Mouse (Mus musculus) hindbrain, embryonic 10.5 days (tissue): ENCODE results near the gene Gpc6. TPM values are rescaled to one million over a fixed set of nuclear protein-coding genes. Genes with fewer than 3 reads are reported as not detected.
A peak's percentile ranks its signal among the peaks of the same experiment; 100 is the strongest.

Experiments used
- DNase-seq: peaks from one replicate; pipeline ENCODE4 v3.0.0-alpha.2; 2017; ENCODE audit warnings: low spot score
- H3K27ac ChIP-seq: fragments of 300-500 bp; sonication (generic); 2 replicates; pipeline ENCODE4 v1.5.1; 2016; ENCODE audit warnings: mild to moderate bottlenecking, moderate library complexity
- H3K27me3 ChIP-seq: fragments of 300-500 bp; sonication (generic); 2 replicates; pipeline ENCODE4 v1.6.1; 2016; ENCODE audit warnings: mild to moderate bottlenecking; ENCODE audit not compliant: poor library complexity, insufficient read depth, severe bottlenecking
- H3K36me3 ChIP-seq: fragments of 300-500 bp; sonication (generic); 2 replicates; pipeline ENCODE4 v1.6.1; 2016; ENCODE audit warnings: mild to moderate bottlenecking, moderate library complexity
- H3K4me1 ChIP-seq: fragments of 300-500 bp; sonication (generic); replicated peaks from 2 replicates; pipeline ENCODE4 v1.6.1; 2016; ENCODE audit warnings: mild to moderate bottlenecking
- H3K4me3 ChIP-seq: fragments of 300-500 bp; sonication (generic); 2 replicates; pipeline ENCODE4 v1.5.1; 2016; ENCODE audit warnings: mild to moderate bottlenecking, moderate library complexity
- H3K9me3 ChIP-seq: fragments of 300-500 bp; sonication (generic); 2 replicates; pipeline ENCODE4 v1.6.1; 2016; ENCODE audit warnings: mild to moderate bottlenecking, moderate library complexity
- WGBS: fragments of 180-500 bp; shearing (Covaris S2); methylation state at CpG from one replicate; pipeline ENCODE4 v1.1.7; 2016; 5-methylcytosine and 5-hydroxymethylcytosine counted together
- polyA plus RNA-seq: library from polyadenylated mRNA; unstranded; fragments of >200 nt; fragmentation: Nextera tagmentation; extraction: Ambion mirVana; gene quantifications from 2 replicates; pipeline ENCODE4 v1.2.1, GENCODE M21; 2016

Gene Gpc6
- polyA plus RNA-seq, 1 experiment from 2014 or later = 34.3 TPM

DNA sequence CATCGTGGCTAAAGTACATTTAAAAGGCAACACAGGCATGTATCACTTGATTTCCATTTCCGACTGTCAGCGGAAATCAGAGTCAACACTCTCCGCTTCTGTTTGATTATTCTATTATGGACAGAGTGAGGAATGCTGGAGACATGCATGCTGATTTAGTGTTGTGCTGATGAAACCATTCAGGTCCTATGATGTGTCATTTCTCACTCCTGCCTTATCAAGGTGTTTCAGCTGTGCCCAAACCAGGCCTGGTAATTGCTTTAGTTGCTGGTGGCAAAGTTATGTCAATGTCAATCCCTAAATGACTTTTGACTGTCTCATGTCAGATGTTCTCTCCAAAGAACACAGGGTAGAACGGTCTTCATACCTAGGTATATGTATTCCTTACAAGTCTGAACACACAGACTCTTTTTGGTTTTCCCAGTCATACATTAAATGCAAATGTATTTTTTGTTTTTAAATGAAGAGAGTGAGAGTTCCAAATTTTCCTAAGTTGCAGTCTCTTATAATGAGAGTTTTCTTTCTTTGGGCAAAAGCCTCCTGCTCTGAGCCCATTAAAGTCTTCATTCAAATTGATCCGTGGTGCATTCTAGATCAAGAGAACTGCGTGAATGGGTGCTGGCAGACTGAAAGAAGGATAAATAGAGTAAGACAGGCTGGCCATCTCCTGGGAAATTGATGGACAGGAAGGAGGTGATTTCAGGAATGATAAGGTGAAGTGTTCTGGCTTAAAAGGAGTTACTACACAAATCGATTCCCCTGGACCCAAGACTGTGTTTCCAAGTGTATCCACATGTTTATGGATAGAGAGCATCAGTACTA, 379.0 kb downstream of the Gpc6 start:
- no peak overlapping the region for H3K4me3 ChIP-seq
- WGBS = 70% methylated on average over 8 of the region's 8 CpGs
- no peaks in the 10 kb centered on the region for H3K9me3 ChIP-seq
- H3K36me3 ChIP-seq = no peaks in the 10 kb centered on the region
- DNase-seq = no peak
- no peak overlapping the region for H3K27ac ChIP-seq
- peaks cover 12% of the 10 kb centered on the region for H3K4me1 ChIP-seq
- H3K27me3 ChIP-seq = no peaks in the 10 kb centered on the region

DNA sequence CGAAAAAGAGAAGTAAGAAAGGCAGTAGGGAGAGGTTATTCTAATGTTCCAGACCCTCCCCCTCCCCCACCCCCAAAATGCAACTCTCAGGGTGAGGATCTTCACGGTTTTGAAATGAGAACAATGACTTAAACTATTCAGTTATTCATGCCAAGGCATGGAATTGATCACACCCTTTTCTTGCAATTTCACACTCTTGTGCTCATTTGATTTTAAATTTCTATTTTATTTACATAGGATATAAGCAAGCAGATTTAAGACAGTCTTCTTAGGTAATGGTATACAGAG, 379.6 kb downstream of the Gpc6 start:
- H3K36me3 ChIP-seq = no peaks in the 10 kb centered on the region
- H3K4me3 ChIP-seq = no peak overlapping the region
- peak; percentile 18 for DNase-seq
- H3K27ac ChIP-seq = no peak overlapping the region
- H3K9me3 ChIP-seq = no peaks in the 10 kb centered on the region
- no peaks in the 10 kb centered on the region for H3K27me3 ChIP-seq
- peaks cover 12% of the 10 kb centered on the region for H3K4me1 ChIP-seq
- WGBS = 43% methylated on average over 2 of the region's 2 CpGs

DNA sequence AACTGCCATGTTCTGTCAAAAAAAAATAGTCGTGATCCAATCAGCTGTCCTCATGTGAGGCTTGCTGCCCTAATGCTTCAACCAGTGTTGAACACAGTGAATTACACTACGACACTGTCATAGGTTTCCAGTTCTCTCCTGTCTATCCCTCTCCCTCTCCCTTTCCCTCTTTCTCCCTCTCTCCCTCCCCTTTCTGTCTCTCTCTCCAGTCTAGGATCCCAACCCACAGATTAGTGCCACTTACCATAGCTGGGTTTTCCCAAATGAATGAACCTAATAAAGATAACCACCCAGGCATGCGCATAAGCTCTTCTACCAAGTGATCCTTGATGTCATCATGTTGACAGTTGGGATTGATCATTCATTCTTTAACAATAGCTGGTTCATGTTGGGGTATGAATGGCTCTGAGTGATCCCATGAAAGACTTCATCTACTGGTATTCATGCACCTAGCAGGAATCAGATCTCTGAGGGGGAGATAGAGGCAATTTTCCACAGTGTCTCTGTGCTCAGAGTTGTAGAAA, 384.9 kb downstream of the Gpc6 start:
- Histone ChIP-seq H3K27me3 (no peaks in the 10 kb centered on the region), H3K4me3 (no peak overlapping the region), H3K4me1 (0 out of 2 replicates have a peak, but pooled peaks cover 5% of the 10 kb centered on the region), H3K27ac (no peak overlapping the region), H3K36me3 (no peaks in the 10 kb centered on the region), H3K9me3 (no peaks in the 10 kb centered on the region)
- DNase-seq = no peak
- WGBS = 72% methylated on average over 3 of the region's 3 CpGs

DNA sequence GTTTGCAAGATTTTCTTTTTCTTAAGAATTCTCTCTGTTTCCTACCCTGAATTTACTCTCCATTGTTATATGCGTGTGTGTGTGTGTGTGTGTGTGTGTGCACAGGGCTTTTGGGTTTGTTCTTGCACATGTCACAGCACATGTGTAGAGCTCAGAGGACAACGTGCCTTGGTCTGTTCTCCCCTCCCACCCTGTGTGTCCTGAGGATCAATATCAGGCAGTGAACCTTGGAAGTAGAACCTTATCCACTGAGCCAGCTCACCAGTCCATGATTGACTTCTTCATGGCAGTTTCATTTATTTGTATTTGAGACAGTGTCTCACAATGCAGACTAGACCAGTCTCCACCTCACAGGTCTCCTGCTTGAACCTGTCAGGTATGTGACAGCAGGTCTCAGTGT, 399.1 kb downstream of the Gpc6 start:
- 88% methylated on average over 2 of the region's 2 CpGs for WGBS
- Histone ChIP-seq H3K9me3 (no peaks in the 10 kb centered on the region), H3K27me3 (no peaks in the 10 kb centered on the region), H3K27ac (no peak overlapping the region), H3K4me3 (no peak overlapping the region), H3K36me3 (no peaks in the 10 kb centered on the region), H3K4me1 (no peaks in the 10 kb centered on the region)
- no peak for DNase-seq

DNA sequence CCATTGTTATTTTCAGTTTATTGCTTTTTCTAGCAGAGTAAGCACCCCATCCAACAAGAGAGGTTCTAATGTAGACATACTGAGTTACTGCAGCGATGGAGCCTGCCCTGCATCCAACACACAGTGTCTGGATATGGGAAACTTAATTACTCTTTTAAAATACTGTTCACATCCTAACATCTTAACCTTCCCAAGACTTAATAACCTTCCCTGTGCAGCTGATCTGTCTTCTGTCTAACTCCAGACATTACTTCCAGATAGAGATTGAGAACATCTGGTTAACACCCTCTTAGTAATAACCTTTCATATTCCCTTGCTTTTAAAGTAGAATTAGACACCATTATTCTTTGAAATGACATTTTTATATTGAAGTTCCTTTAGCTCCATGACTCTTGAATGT, 407.1 kb downstream of the Gpc6 start:
- H3K4me1 ChIP-seq = peaks cover 2% of the 10 kb centered on the region; the same call in 1 of the 2 replicates
- WGBS = 95% methylated on average over 1 of the region's 1 CpGs
- no peak for DNase-seq

GRCm38 (mm10) chr14:117337271-117337670, 412.2 kb downstream of the Gpc6 start:
- 47% methylated on average over 1 of the region's 1 CpGs for WGBS
- H3K4me3 ChIP-seq = no peak overlapping the region
- H3K27me3 ChIP-seq = no peaks in the 10 kb centered on the region
- no peak overlapping the region for H3K27ac ChIP-seq
- H3K36me3 ChIP-seq = no peaks in the 10 kb centered on the region
- H3K4me1 ChIP-seq = peaks cover 10% of the 10 kb centered on the region
- no peaks in the 10 kb centered on the region for H3K9me3 ChIP-seq
- no peak for DNase-seq

More for the DNA sequence above, 407.1 kb downstream of the Gpc6 start:
- Histone ChIP-seq H3K27ac (no peak overlapping the region), H3K9me3 (no peaks in the 10 kb centered on the region), H3K27me3 (no peaks in the 10 kb centered on the region), H3K36me3 (no peaks in the 10 kb centered on the region), H3K4me3 (no peak overlapping the region)

DNA sequence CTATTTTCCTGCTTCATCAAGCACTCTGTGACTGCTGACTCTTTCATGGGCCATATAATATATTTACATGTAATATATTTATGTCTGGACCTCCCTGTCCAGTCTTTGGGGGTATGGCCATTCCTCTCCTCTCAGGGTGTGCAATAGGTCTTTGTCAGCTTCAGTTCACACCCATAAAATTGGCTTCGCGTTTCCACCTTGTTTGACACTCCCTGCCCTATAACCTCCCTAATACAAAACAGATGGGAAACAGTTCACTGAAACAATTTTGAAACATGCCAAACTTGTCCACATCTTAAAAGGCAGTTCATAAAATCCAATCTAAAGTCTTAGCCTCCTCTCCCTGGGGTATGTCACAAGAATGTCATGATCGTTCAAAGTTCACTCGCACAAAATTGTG, 415.4 kb downstream of the Gpc6 start:
- H3K4me1 ChIP-seq = peaks cover 17% of the 10 kb centered on the region
- H3K4me3 ChIP-seq = no peak overlapping the region
- H3K9me3 ChIP-seq = no peaks in the 10 kb centered on the region
- DNase-seq = peak; percentile 15
- H3K27me3 ChIP-seq = no peaks in the 10 kb centered on the region
- no peak overlapping the region for H3K27ac ChIP-seq
- H3K36me3 ChIP-seq = no peaks in the 10 kb centered on the region
- 72% methylated on average over 4 of the region's 4 CpGs for WGBS

DNA sequence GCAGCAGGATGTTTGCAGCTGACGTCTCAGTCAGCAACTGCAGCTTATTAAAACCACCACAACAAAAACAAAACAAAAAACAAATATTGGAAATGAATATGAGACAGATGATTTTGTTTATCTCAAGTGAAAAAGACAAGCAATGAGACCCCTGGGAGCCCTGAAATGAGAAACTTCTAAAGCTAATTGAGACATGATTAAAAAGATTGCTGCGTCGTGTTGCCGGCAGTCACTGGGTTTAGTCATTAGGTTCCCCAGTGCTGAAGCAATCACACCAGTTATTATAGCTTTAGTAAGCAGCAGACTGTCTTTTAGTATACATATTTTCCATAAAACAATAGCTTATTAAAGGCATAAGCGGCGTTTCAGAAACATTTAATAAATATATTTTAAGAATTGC, 419.4 kb downstream of the Gpc6 start:
- 84% methylated on average over 6 of the region's 6 CpGs for WGBS
- no peaks in the 10 kb centered on the region for H3K27me3 ChIP-seq
- no peak for DNase-seq
- no peak overlapping the region for H3K4me3 ChIP-seq
- H3K36me3 ChIP-seq = no peaks in the 10 kb centered on the region
- no peak overlapping the region for H3K27ac ChIP-seq
- H3K9me3 ChIP-seq = 0 out of 2 replicates have a peak, but pooled peaks cover 2% of the 10 kb centered on the region
- H3K4me1 ChIP-seq = peaks cover 14% of the 10 kb centered on the region

- no peak overlapping the region for H3K4me3 ChIP-seq
These were observed 421.3 kb downstream of the Gpc6 start for GRCm38 (mm10) chr14:117346372-117346885.

DNA sequence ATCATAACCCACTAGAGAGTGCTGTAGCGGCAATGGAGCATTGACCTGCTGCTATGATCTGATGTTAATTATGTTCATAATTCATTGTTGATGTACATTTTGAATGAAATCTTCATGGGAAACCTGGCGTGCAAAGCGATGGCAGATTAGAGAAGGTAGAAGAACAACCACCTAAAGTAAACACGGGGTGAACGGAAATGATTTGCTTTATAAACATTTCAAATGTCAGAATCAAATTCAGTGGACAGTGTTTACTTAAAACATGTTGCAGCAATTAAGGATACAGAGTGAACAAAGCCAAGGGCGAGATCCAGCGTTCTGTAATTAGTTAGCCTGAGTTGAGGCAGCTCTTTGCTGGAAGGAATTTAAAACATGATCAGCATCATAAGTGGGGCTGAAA, 426.2 kb downstream of the Gpc6 start:
- Histone ChIP-seq H3K36me3 (peaks cover 10% of the 10 kb centered on the region), H3K27me3 (no peaks in the 10 kb centered on the region), H3K4me1 (no peaks in the 10 kb centered on the region), H3K4me3 (no peak overlapping the region), H3K27ac (no peak overlapping the region), H3K9me3 (0 out of 2 replicates have a peak, but pooled peaks cover 2% of the 10 kb centered on the region)
- DNase-seq = no peak
- WGBS = 79% methylated on average over 7 of the region's 7 CpGs

More at GRCm38 (mm10) chr14:117346372-117346885, 421.3 kb downstream of the Gpc6 start:
- Histone ChIP-seq H3K4me1 (peaks cover 12% of the 10 kb centered on the region), H3K36me3 (peaks cover 10% of the 10 kb centered on the region), H3K27me3 (no peaks in the 10 kb centered on the region), H3K27ac (no peak overlapping the region), H3K9me3 (0 out of 2 replicates have a peak, but pooled peaks cover 2% of the 10 kb centered on the region)
- no peak for DNase-seq
- 92% methylated on average over 6 of the region's 6 CpGs for WGBS

DNA sequence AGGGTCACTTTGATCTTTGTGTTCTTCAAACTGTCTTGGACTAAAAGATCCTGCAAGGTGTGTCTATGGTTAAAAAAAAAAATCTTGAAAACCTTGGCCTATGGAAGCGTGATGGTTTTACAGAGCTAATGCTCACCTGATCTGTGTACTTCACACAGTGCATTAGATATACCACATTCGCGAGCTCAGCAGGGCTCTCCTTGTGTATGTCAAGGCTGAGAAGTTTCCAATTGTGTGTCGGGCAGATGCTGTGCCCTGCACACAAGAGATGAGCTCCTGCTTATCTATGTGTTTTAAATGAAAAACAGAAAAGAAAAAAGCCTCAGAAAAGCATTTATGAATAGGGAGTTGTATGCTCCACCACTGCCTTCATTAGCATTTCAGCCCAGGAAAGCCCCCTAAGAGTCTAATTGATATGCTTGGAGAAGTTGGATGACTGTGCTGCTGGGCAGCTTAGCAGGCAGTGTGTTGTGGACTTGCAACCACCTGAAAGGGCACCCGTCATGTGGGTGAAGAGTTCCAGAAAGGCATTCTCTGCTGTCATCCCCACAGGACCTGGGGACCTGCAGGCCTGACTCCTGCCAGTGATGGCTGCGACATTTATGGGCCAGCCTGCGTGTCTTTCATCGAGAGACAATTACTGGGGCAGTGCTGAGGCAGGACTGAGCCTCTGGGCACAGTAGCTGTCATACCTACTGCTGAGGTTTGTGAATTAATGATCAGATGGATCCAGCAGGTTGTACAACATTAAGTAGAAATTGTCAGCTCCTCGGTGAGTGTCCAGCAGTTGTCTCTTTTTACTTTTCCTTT, 436.2 kb downstream of the Gpc6 start:
- Histone ChIP-seq H3K4me3 (no peak overlapping the region), H3K9me3 (no peaks in the 10 kb centered on the region), H3K27me3 (no peaks in the 10 kb centered on the region), H3K4me1 (peaks cover 15% of the 10 kb centered on the region), H3K27ac (peak overlapping the region; percentile 40; the same call in 1 of the 2 replicates), H3K36me3 (no peaks in the 10 kb centered on the region)
- WGBS = 61% methylated on average over 9 of the region's 9 CpGs
- DNase-seq = no peak

- Histone ChIP-seq H3K9me3 (no peaks in the 10 kb centered on the region), H3K4me3 (no peak overlapping the region), H3K27me3 (no peaks in the 10 kb centered on the region), H3K27ac (peak overlapping the region; percentile 40; the same call in 1 of the 2 replicates), H3K36me3 (no peaks in the 10 kb centered on the region), H3K4me1 (peaks cover 15% of the 10 kb centered on the region)
- 70% methylated on average over 2 of the region's 2 CpGs for WGBS
- DNase-seq = no peak
These were observed 436.8 kb downstream of the Gpc6 start for GRCm38 (mm10) chr14:117361965-117362309.
